Mouse (Mus musculus) brown adipose tissue, adult 24 weeks (tissue): ENCODE results near the gene Nacc1. TPM values are rescaled to one million over a fixed set of nuclear protein-coding genes. Genes with fewer than 3 reads are reported as not detected.

Source experiments
- H3K27ac ChIP-seq: fragments of 200-500 bp; replicated peaks from 2 replicates; pipeline ENCODE4 v1.5.1; 2012; ENCODE audit warnings: low read depth, mild to moderate bottlenecking, low read length
- H3K4me1 ChIP-seq: fragments of 200-500 bp; 2 replicates; pipeline ENCODE4 v1.6.1; 2012; ENCODE audit warnings: low read length, mixed read lengths; ENCODE audit not compliant: control insufficient read depth, insufficient read depth, insufficient read length
- H3K4me3 ChIP-seq: fragments of 200-500 bp; 2 replicates; pipeline ENCODE4 v1.5.1; 2012; ENCODE audit warnings: low read depth, mild to moderate bottlenecking, low read length, moderate library complexity; ENCODE audit not compliant: insufficient read depth
- polyA plus RNA-seq: library from polyadenylated mRNA; stranded (reverse); fragments of >200 nt; gene quantifications from 2 replicates; pipeline ENCODE4 v1.2.4, GENCODE M21; 2012; ENCODE audit not compliant: missing spikeins, insufficient read depth, insufficient read length

Nacc1 gene
- polyA plus RNA-seq, 1 experiment = 22.9 TPM

GRCm38 (mm10) chr8:84707267-84707883 lies 19.7 kb upstream of the Nacc1 start:
- peak overlapping the region; percentile 46 for H3K4me3 ChIP-seq
- H3K4me1 ChIP-seq = peaks cover 21% of the 10 kb centered on the region
- H3K27ac ChIP-seq = peak overlapping the region; percentile 70

GRCm38 (mm10) chr8:84706610-84707266 lies 19.1 kb upstream of the Nacc1 start:
- peak overlapping the region; percentile 64 for H3K27ac ChIP-seq
- peaks cover 20% of the 10 kb centered on the region for H3K4me1 ChIP-seq
- peak overlapping the region; percentile 46 for H3K4me3 ChIP-seq

DNA sequence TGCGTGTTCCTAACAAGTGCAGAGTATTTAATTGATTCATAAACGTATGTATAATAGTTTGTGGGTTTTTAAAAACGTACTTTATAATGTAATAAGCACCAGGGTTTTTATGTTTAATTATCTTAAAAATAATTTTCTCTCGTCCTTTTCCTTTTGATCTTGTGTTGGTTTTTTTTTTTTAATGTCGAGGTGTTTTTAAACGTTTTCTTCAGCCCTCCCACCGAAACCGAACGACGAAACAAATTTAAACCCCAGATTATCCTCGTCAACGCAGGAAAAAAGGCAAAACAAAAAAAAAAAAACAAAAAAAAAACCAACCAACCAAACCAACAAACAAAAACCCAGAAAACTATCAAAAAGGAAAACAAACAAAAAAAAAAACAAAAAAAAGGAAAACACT lies 18.3 kb upstream of the Nacc1 start:
- Histone ChIP-seq H3K4me1 (peaks cover 20% of the 10 kb centered on the region), H3K4me3 (peak overlapping the region; percentile 57), H3K27ac (no peak overlapping the region)

GRCm38 (mm10) chr8:84704867-84705831 lies 17.5 kb upstream of the Nacc1 start:
- H3K4me1 ChIP-seq = peaks cover 23% of the 10 kb centered on the region
- peak overlapping the region; percentile 57 for H3K4me3 ChIP-seq
- peak overlapping the region; percentile 49 for H3K27ac ChIP-seq

- peaks cover 24% of the 10 kb centered on the region for H3K4me1 ChIP-seq
- H3K4me3 ChIP-seq = peak overlapping the region; percentile 57
- H3K27ac ChIP-seq = peak overlapping the region; percentile 55
Observed at GRCm38 (mm10) chr8:84704356-84704755, 16.7 kb upstream of the Nacc1 start.

DNA sequence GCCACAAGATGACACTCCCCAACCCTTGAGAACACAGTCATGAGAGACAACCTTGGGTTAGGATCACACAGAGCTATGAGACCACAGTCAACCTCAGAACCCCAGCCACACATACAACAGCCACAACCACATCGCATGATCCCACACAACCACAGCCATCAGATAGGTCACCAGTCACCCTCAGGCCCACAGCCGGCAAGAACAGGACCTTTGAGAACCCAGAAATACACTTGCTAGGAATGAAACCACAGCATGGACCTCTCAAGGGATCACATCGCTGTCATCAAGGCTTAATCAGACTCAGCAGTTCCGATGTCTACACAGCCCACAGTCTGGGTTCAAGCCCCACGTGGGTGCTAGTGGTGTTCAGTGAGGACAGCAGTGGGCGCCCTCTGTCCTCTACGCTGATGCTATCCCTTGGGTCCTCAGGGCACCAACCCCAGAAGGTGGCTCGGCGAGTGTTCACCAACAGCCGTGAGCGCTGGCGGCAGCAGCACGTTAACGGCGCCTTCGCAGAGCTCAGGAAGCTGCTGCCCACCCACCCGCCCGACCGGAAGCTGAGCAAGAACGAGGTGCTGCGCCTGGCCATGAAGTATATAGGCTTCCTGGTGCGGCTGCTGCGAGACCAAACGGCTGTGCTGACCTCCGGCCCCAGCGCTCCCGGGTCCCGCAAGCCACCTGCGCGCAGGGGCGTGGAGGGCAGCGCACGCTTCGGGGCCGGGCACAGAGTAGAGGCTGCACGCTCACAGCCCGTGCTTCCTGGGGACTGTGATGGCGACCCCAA lies 16.0 kb upstream of the Nacc1 start:
- H3K4me1 ChIP-seq = peaks cover 24% of the 10 kb centered on the region

GRCm38 (mm10) chr8:84702963-84703465 lies 15.4 kb upstream of the Nacc1 start:
- Histone ChIP-seq H3K4me1 (peaks cover 24% of the 10 kb centered on the region), H3K27ac (peak overlapping the region; percentile 96), H3K4me3 (peak overlapping the region; percentile 70)

More for the DNA sequence above, 16.0 kb upstream of the Nacc1 start:
- H3K4me3 ChIP-seq = peak overlapping the region; percentile 70
- peak overlapping the region; percentile 96 for H3K27ac ChIP-seq

DNA sequence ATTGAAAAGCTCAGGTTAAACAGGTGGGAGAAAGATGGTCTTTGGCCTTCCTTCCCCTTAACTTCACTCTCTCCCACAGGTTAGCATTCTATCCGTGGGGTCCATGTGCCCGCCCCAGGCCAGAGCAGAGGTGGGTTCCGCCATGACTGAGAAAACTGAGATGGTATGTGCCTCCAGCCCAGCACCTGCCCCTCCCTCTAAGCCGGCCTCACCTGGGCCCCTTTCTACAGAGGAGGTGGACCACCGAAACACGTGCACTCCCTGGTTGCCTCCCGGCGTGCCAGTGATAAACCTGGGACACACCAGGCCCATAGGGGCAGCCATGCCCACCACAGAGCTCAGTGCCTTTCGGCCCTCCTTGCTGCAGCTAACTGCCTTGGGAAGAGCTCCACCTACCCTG lies 14.9 kb upstream of the Nacc1 start:
- peaks cover 24% of the 10 kb centered on the region for H3K4me1 ChIP-seq
- peak overlapping the region; percentile 96 for H3K27ac ChIP-seq
- H3K4me3 ChIP-seq = peak overlapping the region; percentile 70

DNA sequence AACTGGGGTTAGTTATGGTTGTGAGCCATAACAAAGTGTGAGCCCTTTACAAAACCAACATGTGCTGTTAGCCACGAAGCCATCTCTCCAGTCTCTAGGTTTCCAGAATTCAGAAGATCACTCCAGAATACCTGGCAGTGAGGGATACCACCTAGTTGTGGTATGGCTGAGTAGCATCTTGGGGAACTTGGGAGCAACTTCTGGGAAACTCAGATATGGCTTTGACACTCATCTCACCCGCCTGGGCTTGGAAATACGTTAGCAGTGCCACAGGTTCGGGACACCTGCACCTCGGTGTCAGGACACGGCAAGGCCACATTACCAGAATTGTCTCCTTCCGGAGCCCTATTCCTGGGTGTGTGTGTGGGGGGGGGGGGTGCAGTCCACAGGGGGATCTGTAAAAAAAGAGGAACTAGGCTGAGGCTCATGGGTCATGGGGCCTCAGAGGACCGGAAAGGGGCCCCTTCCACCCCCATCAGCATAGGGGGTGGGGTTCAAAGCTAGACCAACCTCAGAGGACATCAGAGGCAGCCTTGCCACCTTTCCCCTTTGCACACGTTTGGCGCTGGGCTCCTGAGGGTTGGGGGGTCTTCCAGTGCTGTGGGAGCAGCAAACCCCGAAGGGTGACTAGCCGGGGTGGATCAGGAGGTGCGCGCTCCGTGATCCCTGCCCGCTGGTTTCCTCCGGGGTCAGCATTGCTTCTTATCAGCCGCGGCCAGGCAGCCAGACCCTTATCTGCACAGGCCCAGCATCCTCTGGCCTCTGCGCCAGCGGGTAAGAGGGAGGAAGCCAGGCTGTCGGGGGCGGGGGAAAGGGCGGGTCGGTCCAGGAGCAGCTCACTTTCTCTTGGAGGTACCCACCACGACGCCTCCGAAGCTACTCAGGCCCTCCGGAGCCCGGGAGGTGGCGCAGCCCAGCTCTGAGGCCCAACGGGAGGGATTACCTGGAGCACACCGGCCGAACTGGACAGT lies 13.6 kb upstream of the Nacc1 start, which contains the start of gene Lyl1:
Lyl1 (plus strand) TSS at position 517 of the 971 bp plus-strand sequence.
- peaks cover 20% of the 10 kb centered on the region for H3K4me1 ChIP-seq
- H3K27ac ChIP-seq = peak within 1 kb of the TSS; percentile 96
- H3K4me3 ChIP-seq = peak within 1 kb of the TSS; percentile 70

- no peak overlapping the region for H3K4me3 ChIP-seq
- H3K27ac ChIP-seq = peak overlapping the region; percentile 73
- H3K4me1 ChIP-seq = peaks cover 20% of the 10 kb centered on the region
Observed at GRCm38 (mm10) chr8:84700526-84700925, 12.9 kb upstream of the Nacc1 start.

- Histone ChIP-seq H3K4me1 (peaks cover 17% of the 10 kb centered on the region), H3K27ac (peak overlapping the region; percentile 80), H3K4me3 (peak overlapping the region; percentile 55; the same call in 1 of the 2 replicates)
Observed at GRCm38 (mm10) chr8:84699861-84700322, 12.2 kb upstream of the Nacc1 start.

GRCm38 (mm10) chr8:84698929-84699401 lies 11.3 kb upstream of the Nacc1 start:
- H3K27ac ChIP-seq = peak overlapping the region; percentile 80
- peak overlapping the region; percentile 55 for H3K4me3 ChIP-seq
- peaks cover 14% of the 10 kb centered on the region for H3K4me1 ChIP-seq

DNA sequence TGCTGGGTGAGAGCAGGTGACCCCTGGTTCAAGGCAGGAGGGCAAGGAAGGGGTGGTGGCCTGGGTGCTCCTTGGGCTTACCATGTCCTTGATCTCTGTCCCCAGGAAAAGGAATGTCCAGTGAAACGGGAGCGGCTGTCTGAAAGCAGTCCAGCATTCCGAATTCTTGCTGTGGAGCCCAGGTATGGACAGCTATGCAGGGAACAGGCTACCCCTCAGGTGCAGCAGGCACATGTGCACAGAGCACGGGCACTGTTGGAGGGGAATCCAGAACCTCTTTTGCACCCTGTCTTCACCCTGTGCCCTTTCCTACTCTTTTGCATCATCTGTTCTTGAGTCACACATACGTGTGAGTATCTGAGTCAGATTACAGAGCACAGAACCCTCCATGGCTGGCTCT lies 10.6 kb upstream of the Nacc1 start:
- no peak overlapping the region for H3K4me3 ChIP-seq
- H3K4me1 ChIP-seq = peaks cover 9% of the 10 kb centered on the region
- peak overlapping the region; percentile 41; the same call in 1 of the 2 replicates for H3K27ac ChIP-seq
